Mouse (Mus musculus): Measurements from ENCODE around the gene Ankrd66. TPM values are rescaled to one million over a fixed set of nuclear protein-coding genes. Genes with fewer than 3 reads are reported as not detected.
"Not testable (repeated sequence)": the region's sequence is repeated elsewhere in the genome, so short reads cannot be mapped to it uniquely, and the experiment has no call there.

The Ankrd66 gene
- polyA plus RNA-seq, 1 experiment, result 3.9 TPM

DNA sequence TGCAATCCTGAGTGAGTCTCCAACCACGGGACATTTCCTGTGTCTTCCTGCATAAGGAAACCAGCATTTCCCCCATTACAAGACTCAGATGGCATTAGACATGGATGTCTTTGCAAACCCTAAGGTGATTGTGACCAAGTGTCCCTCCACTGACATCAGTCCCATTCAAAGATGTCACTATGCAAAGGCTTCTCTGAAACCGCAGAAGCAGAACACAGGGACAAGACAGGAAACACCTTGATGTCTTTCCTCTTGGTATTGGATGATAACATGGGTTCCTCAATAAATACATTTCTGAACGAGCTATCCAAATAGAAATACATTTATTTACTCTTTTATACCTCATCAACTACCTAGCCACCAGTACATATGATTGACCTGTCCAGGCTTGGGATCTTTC, 42.2 kb downstream of the Ankrd66 start:
- no peak overlapping the region for H3K27ac ChIP-seq (ENCODE audit: control insufficient read depth, insufficient read depth, low read depth, low read length, poor library complexity)
- H3K4me1 ChIP-seq (ENCODE audit: control insufficient read depth, insufficient read depth, low read length), result no peaks in the 10 kb centered on the region
- no peak for TF ChIP-seq CTCF (IDR thresholded peaks at IDR 0.05; ENCODE audit: control insufficient read depth, insufficient read depth, low read length)
- no peak for TF ChIP-seq POLR2A (IDR thresholded peaks at IDR 0.05; ENCODE audit: borderline replicate concordance, control insufficient read depth, low read depth, low read length)
- WGBS, result 14% methylated on average over 3 of the region's 3 CpGs
- H3K4me3 ChIP-seq (replicated peaks; ENCODE audit: control insufficient read depth, low read depth, low read length), result no peak overlapping the region

DNA sequence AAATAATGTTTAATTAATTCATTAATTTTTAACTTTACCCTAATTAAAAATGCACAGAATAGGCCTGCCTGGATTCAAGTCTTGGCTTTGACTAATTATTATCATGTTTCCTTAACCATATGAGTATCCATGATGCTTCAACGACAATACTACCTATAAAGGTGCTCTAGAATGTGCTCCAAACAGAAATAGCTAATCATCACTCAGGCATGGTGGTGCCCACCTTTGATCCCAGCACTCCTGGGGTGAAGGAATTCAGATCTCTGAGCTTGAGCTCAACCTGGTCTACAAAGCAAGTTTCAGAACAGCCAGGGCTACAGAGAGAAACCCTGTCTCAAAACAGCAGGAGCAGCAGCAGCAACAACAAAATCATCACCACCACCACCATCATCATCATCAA, 42.9 kb downstream of the Ankrd66 start:
- 69% methylated on average over 1 of the region's 1 CpGs for WGBS
- Histone ChIP-seq H3K4me3 (replicated peaks; ENCODE audit: control insufficient read depth, low read depth, low read length) (no peak overlapping the region), H3K4me1 (ENCODE audit: control insufficient read depth, insufficient read depth, low read length) (no peaks in the 10 kb centered on the region), H3K27ac (ENCODE audit: control insufficient read depth, insufficient read depth, low read depth, low read length, poor library complexity) (no peak overlapping the region)
- TF ChIP-seq CTCF (IDR thresholded peaks at IDR 0.05; ENCODE audit: control insufficient read depth, insufficient read depth, low read length), result no peak
- TF ChIP-seq POLR2A (IDR thresholded peaks at IDR 0.05; ENCODE audit: borderline replicate concordance, control insufficient read depth, low read depth, low read length), result no peak

GRCm38 (mm10) chr17:43497521-43497920, 45.9 kb downstream of the Ankrd66 start:
- H3K4me3 ChIP-seq (replicated peaks; ENCODE audit: control insufficient read depth, low read depth, low read length), result no peak overlapping the region
- H3K4me1 ChIP-seq (ENCODE audit: control insufficient read depth, insufficient read depth, low read length), result no peaks in the 10 kb centered on the region
- WGBS, result 67% methylated on average over 4 of the region's 4 CpGs
- TF ChIP-seq POLR2A (IDR thresholded peaks at IDR 0.05; ENCODE audit: borderline replicate concordance, control insufficient read depth, low read depth, low read length), result no peak
- TF ChIP-seq CTCF (IDR thresholded peaks at IDR 0.05; ENCODE audit: control insufficient read depth, insufficient read depth, low read length), result no peak
- no peak overlapping the region for H3K27ac ChIP-seq (ENCODE audit: control insufficient read depth, insufficient read depth, low read depth, low read length, poor library complexity)

DNA sequence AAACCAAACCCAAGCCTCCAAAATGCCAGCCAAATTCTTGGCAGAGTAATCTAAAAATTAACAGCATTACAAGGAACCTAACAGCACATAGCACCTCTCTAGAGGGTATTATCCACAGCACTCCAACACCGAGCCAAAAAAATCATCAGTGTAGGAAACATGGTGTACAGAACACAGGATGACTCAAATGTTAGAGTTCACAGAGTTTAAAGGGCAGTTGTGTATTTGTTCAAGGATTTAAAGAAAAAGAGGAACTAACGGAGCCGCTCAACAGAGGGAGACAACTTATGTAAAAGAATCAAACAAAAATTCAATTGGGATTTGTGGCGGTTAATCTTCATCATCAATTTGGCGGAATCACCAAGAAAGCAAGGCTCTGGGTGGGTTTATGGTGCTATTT, 47.9 kb downstream of the Ankrd66 start:
- H3K27ac ChIP-seq (ENCODE audit: control insufficient read depth, insufficient read depth, low read depth, low read length, poor library complexity), result no peak overlapping the region
- no peak overlapping the region for H3K4me3 ChIP-seq (replicated peaks; ENCODE audit: control insufficient read depth, low read depth, low read length)
- WGBS, result 42% methylated on average over 5 of the region's 5 CpGs
- no peaks in the 10 kb centered on the region for H3K4me1 ChIP-seq (ENCODE audit: control insufficient read depth, insufficient read depth, low read length)
- TF ChIP-seq POLR2A (IDR thresholded peaks at IDR 0.05; ENCODE audit: borderline replicate concordance, control insufficient read depth, low read depth, low read length), result no peak
- no peak for TF ChIP-seq CTCF (IDR thresholded peaks at IDR 0.05; ENCODE audit: control insufficient read depth, insufficient read depth, low read length)

- H3K4me1 ChIP-seq (ENCODE audit: control insufficient read depth, insufficient read depth, low read length); H3K4me3 ChIP-seq (replicated peaks; ENCODE audit: control insufficient read depth, low read depth, low read length); H3K27ac ChIP-seq (ENCODE audit: control insufficient read depth, insufficient read depth, low read depth, low read length, poor library complexity): not testable (repeated sequence)
- WGBS, result 91% methylated on average over 8 of the region's 10 CpGs
These were observed 53.1 kb downstream of the Ankrd66 start for GRCm38 (mm10) chr17:43490371-43490770.

- 90% methylated on average over 2 of the region's 2 CpGs for WGBS
- Histone ChIP-seq H3K4me1 (ENCODE audit: control insufficient read depth, insufficient read depth, low read length) (no peaks in the 10 kb centered on the region), H3K27ac (ENCODE audit: control insufficient read depth, insufficient read depth, low read depth, low read length, poor library complexity) (no peak overlapping the region), H3K4me3 (replicated peaks; ENCODE audit: control insufficient read depth, low read depth, low read length) (no peak overlapping the region)
- TF ChIP-seq CTCF (IDR thresholded peaks at IDR 0.05; ENCODE audit: control insufficient read depth, insufficient read depth, low read length) (no peak), POLR2A (IDR thresholded peaks at IDR 0.05; ENCODE audit: borderline replicate concordance, control insufficient read depth, low read depth, low read length) (no peak)
These were observed 54.8 kb downstream of the Ankrd66 start for GRCm38 (mm10) chr17:43488439-43489151.

DNA sequence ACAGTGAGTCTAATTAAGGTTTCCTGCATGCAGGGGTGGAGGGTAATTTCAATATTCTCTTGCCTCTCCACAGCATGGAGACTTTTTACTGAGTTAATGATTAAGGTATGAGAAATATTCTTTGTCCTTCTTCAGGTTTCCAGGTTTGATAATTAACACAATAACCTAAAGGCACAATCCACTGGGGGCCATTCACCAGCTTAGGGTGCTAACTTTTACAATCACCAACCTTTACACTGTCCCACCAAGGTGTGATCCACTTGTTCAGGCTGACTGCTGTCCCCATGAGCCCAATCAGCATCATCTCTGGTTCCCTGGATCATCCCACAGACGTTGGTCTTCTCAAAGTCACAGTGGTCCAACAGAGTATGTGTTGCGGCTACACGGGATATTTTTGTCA, 57.5 kb downstream of the Ankrd66 start:
- WGBS, result 76% methylated on average over 3 of the region's 3 CpGs
- Histone ChIP-seq H3K4me1 (ENCODE audit: control insufficient read depth, insufficient read depth, low read length) (no peaks in the 10 kb centered on the region), H3K27ac (ENCODE audit: control insufficient read depth, insufficient read depth, low read depth, low read length, poor library complexity) (no peak overlapping the region), H3K4me3 (replicated peaks; ENCODE audit: control insufficient read depth, low read depth, low read length) (no peak overlapping the region)
- no peak for TF ChIP-seq POLR2A (IDR thresholded peaks at IDR 0.05; ENCODE audit: borderline replicate concordance, control insufficient read depth, low read depth, low read length)

Other genes starting within 250 kb of the Ankrd66 start
- 4.4 and 7.1 TPM in 2 replicates for gene Adgrf5, start 183.2 kb downstream of the Ankrd66 start, polyA plus RNA-seq (2011; ENCODE audit: insufficient read depth, insufficient read length, low replicate concordance, missing spikeins)
- 2.7 TPM in 1 of 2 replicates, not detected in the other for gene Mep1a, start 40.8 kb downstream of the Ankrd66 start, polyA plus RNA-seq (2011; ENCODE audit: insufficient read depth, insufficient read length, low replicate concordance, missing spikeins)
- 3.7 and 16.1 TPM in 2 replicates for gene Pla2g7, start 24.5 kb upstream of the Ankrd66 start, polyA plus RNA-seq (2011; ENCODE audit: insufficient read depth, insufficient read length, low replicate concordance, missing spikeins)
- not detected in 2 replicates for gene Tdrd6, start 86.7 kb upstream of the Ankrd66 start, polyA plus RNA-seq (2011; ENCODE audit: insufficient read depth, insufficient read length, low replicate concordance, missing spikeins)
- gene Slc25a27, start 123.6 kb upstream of the Ankrd66 start, polyA plus RNA-seq (2011; ENCODE audit: insufficient read depth, insufficient read length, low replicate concordance, missing spikeins), result 0.66 and 3.2 TPM in 2 replicates
- gene Cyp39a1, start 123.8 kb upstream of the Ankrd66 start, polyA plus RNA-seq (2011; ENCODE audit: insufficient read depth, insufficient read length, low replicate concordance, missing spikeins), result 2.2 and 2.4 TPM in 2 replicates

Measured in bone marrow, adult 2 months (tissue).